Mouse (Mus musculus) ES-E14 (cell line): Measurements from ENCODE around the gene Gen1. TPM values are rescaled to one million over a fixed set of nuclear protein-coding genes. Genes with fewer than 3 reads are reported as not detected.

Experiments
- DNase-seq: peaks from one replicate; pipeline ENCODE4 v3.0.0-alpha.2; 2013; ENCODE audit warnings: low read depth, low spot score
- H3K27ac ChIP-seq: 2 replicates; pipeline ENCODE4 v1.5.1; 2012; ENCODE audit warnings: low read depth, mild to moderate bottlenecking, low read length, moderate library complexity, mixed read lengths; ENCODE audit not compliant: poor library complexity, insufficient read depth, severe bottlenecking
- H3K36me3 ChIP-seq: 2 replicates; pipeline ENCODE4 v1.6.1; 2012; ENCODE audit warnings: mild to moderate bottlenecking, low read length, moderate library complexity, mixed read lengths; ENCODE audit not compliant: control insufficient read depth, poor library complexity, insufficient read depth, severe bottlenecking
- H3K4me1 ChIP-seq, 2 experiments: fragments of 150-350 bp in 1 of 2; sonication (generic) in 1 of 2; 2 replicates each; pipeline ENCODE4 v1.6.1; 2012; ENCODE audit warnings: low read length in 2 of 2, mild to moderate bottlenecking in 1 of 2, mixed read lengths in 1 of 2; ENCODE audit not compliant: control insufficient read depth in 2 of 2, insufficient read depth in 2 of 2, poor library complexity in 1 of 2
- H3K4me3 ChIP-seq, 2 experiments: fragments of 150-350 bp in 1 of 2; sonication (generic) in 1 of 2; 2 replicates each; pipeline ENCODE4 v1.5.1; 2012; ENCODE audit warnings: low read length in 2 of 2, low read depth in 1 of 2, mild to moderate bottlenecking in 1 of 2, mixed read lengths in 1 of 2; ENCODE audit not compliant: insufficient read depth in 1 of 2, poor library complexity in 1 of 2, severe bottlenecking in 1 of 2
- H3K9ac ChIP-seq: 2 replicates; pipeline ENCODE4 v1.6.1; 2012; ENCODE audit warnings: low read depth, mild to moderate bottlenecking, low read length, mixed read lengths; ENCODE audit not compliant: poor library complexity, insufficient read depth, severe bottlenecking
- H3K9me3 ChIP-seq: fragments of 150-350 bp; sonication (generic); 2 replicates; pipeline ENCODE4 v1.6.1; 2012; ENCODE audit warnings: low read depth, mild to moderate bottlenecking, low read length; ENCODE audit not compliant: control insufficient read depth, insufficient read depth
- CHD2 ChIP-seq: IDR thresholded peaks from 2 replicates; pipeline ENCODE4 v1.6.1; 2014; ENCODE audit warnings: mild to moderate bottlenecking, low read depth, low read length, inconsistent platforms
- HCFC1 ChIP-seq: IDR thresholded peaks from 2 replicates; pipeline ENCODE4 v1.6.1; 2012; ENCODE audit warnings: low read length, inconsistent platforms, borderline replicate concordance; ENCODE audit not compliant: insufficient read depth
- MAFK ChIP-seq: IDR thresholded peaks from 2 replicates; pipeline ENCODE4 v1.6.1; 2014; ENCODE audit warnings: mild to moderate bottlenecking, low read depth, low read length, inconsistent platforms; ENCODE audit not compliant: insufficient read depth
- ZC3H11A ChIP-seq: IDR thresholded peaks from 2 replicates; pipeline ENCODE4 v1.6.1; 2012; ENCODE audit warnings: low read depth, mild to moderate bottlenecking, inconsistent platforms, low read length, borderline replicate concordance
- ZNF384 ChIP-seq: IDR thresholded peaks from 2 replicates; pipeline ENCODE4 v1.6.1; 2012; ENCODE audit warnings: low read depth, low read length, inconsistent platforms
- in situ Hi-C, 2 experiments: fragments of 600-800 bp; cut with MboI; formaldehyde crosslinking; loops; one replicate each; pipeline ENCODE4 v1.15.1; 2025; ENCODE audit warnings: low sequenced_read_pairs in 2 of 2, inconsistent platforms in 1 of 2; ENCODE audit not compliant: unreplicated experiment in 2 of 2
- total RNA-seq: library from RNA; depleted of rRNA; stranded (reverse); fragments of 300-350 nt; gene quantifications from 2 replicates; pipeline ENCODE4 v1.2.3, GENCODE M21; 2012; rRNA removed

Gene Gen1
- total RNA-seq, 1 experiment, result 23.4 TPM

- DNase-seq, result no peak
- Histone ChIP-seq H3K9ac (no peak overlapping the region), H3K4me3 (no peak overlapping the region), H3K4me1 (peaks cover 4 to 18% of the 10 kb centered on the region in 2 experiments; a peak in 3 of 4 replicates), H3K9me3 (no peaks in the 10 kb centered on the region), H3K27ac (no peak overlapping the region; the same call in 1 of the 2 replicates), H3K36me3 (no peaks in the 10 kb centered on the region)
- no peak for TF ChIP-seq MAFK
- no peak for TF ChIP-seq ZC3H11A
- TF ChIP-seq CHD2, result no peak
- no peak for TF ChIP-seq ZNF384
- TF ChIP-seq HCFC1, result no peak
- in situ Hi-C loops, result loop anchor here in 1 of 2 experiments (25.0 kb wide), 2 partner anchors 335 to 585 kb away; no protein-coding TSS in a partner anchor
Measured at GRCm38 (mm10) chr12:11196830-11197229, 68.8 kb downstream of the Gen1 start.

- in situ Hi-C loops, result loop anchor here in 1 of 2 experiments (25.0 kb wide), 2 partner anchors 334 to 584 kb away; no protein-coding TSS in a partner anchor
- peak; percentile 54 for DNase-seq
- TF ChIP-seq CHD2, result no peak
- peak; percentile 82; the same call in 1 of the 2 replicates for TF ChIP-seq ZC3H11A
- Histone ChIP-seq H3K9ac (no peak overlapping the region), H3K4me1 (peaks cover 4 to 18% of the 10 kb centered on the region in 2 experiments; a peak in 3 of 4 replicates), H3K27ac (no peak overlapping the region), H3K9me3 (no peaks in the 10 kb centered on the region), H3K4me3 (no peak overlapping the region), H3K36me3 (no peaks in the 10 kb centered on the region)
Measured at GRCm38 (mm10) chr12:11196142-11196597, 69.4 kb downstream of the Gen1 start.

GRCm38 (mm10) chr12:11195031-11195430 lies 70.6 kb downstream of the Gen1 start:
- no peak for DNase-seq
- TF ChIP-seq ZNF384 (no peak), HCFC1 (no peak), MAFK (no peak), CHD2 (no peak), ZC3H11A (no peak)
- Histone ChIP-seq H3K4me1 (peaks cover 4 to 18% of the 10 kb centered on the region in 2 experiments; a peak in 3 of 4 replicates), H3K36me3 (no peaks in the 10 kb centered on the region), H3K9ac (no peak overlapping the region), H3K27ac (no peak overlapping the region), H3K9me3 (no peaks in the 10 kb centered on the region), H3K4me3 (no peak overlapping the region)
- in situ Hi-C loops, result loop anchor here in 1 of 2 experiments (25.0 kb wide), 2 partner anchors 333 to 583 kb away; no protein-coding TSS in a partner anchor

Other genes with a start within 250 kb of the Gen1 start
- gene Kcns3, start 114.7 kb downstream of the Gen1 start, total RNA-seq, result 2.5 and 2.6 TPM in 2 replicates
- gene Msgn1, start 56.8 kb downstream of the Gen1 start, total RNA-seq, result not detected in 2 replicates
- 54.3 and 61.4 TPM in 2 replicates for gene Smc6, start 85 bp upstream of the Gen1 start, total RNA-seq
- not detected in 2 replicates for gene Vsnl1, start 170.8 kb upstream of the Gen1 start, total RNA-seq
- 0.18 and 0.21 TPM in 2 replicates for gene Rad51ap2, start 190.3 kb upstream of the Gen1 start, total RNA-seq